Comparison of ENCODE assay signal across 26 mouse cellular contexts in genomic region chr10:44024705-44025104, GRCm38 (mm10).
A peak's percentile ranks its signal among the peaks of the same experiment; 100 is the strongest.
DNase-seq lines count a peak whose midpoint lies in the region; ATAC-seq and TF ChIP-seq lines count a peak whose summit lies in the region.
"Had no signal": no experiment of that assay in that cellular context is flagged by ENCODE, and none has a peak within 500 bp of the region (broad histone marks: within the 10 kb centered on the region; RNA-seq: fewer than 3 reads in every experiment).

No protein-coding gene starts in this region.

- no peak overlapping the region for H3K9ac ChIP-seq in liver, postnatal 0 days (replicated peaks)
- H3K9ac ChIP-seq: embryonic facial prominence, embryonic 12.5 days; hindbrain, embryonic 15.5 days; kidney, embryonic 15.5 days; limb, embryonic 13.5 days; liver, embryonic 13.5 days; lung, embryonic 15.5 days; neural tube, embryonic 12.5 days had no signal

- H3K4me1 ChIP-seq in liver, postnatal 0 days (ENCODE audit: insufficient read depth) = no peaks in the 10 kb centered on the region
- H3K4me1 ChIP-seq: embryonic facial prominence, embryonic 12.5 days; heart, embryonic 10.5 days; hindbrain, embryonic 15.5 days; limb, embryonic 13.5 days; lung, embryonic 15.5 days; neural tube, embryonic 12.5 days had no signal

- H3K4me3 ChIP-seq in liver, postnatal 0 days (ENCODE audit: low read depth, low read length) = no peak overlapping the region
- H3K4me3 ChIP-seq: embryonic facial prominence, embryonic 12.5 days; heart, embryonic 10.5 days; hindbrain, embryonic 15.5 days; kidney, embryonic 15.5 days; limb, embryonic 13.5 days; liver, embryonic 13.5 days; lung, embryonic 15.5 days; neural tube, embryonic 12.5 days had no signal

- ATAC-seq in liver, postnatal 0 days = no peak
- ATAC-seq in granulocyte monocyte progenitor cell, adult 5-6 weeks (replicated peaks; ENCODE audit: poor library complexity, severe bottlenecking) = peak; percentile 84

- no peak for DNase-seq in liver, postnatal 0 days
- no peak for DNase-seq in liver
- peak; percentile 24 for DNase-seq in ES-CJ7 (ENCODE audit: low read depth, low spot score)
- DNase-seq in naive thymus-derived CD4-positive, alpha-beta T cell, adult 2 months (ENCODE audit: low read depth) = peak; percentile 63
- no peak for DNase-seq in layer of hippocampus, postnatal 14 days (ENCODE audit: low spot score in 2 of 2)
- DNase-seq in right cerebral cortex, postnatal 14 days = no peak
- no peak for DNase-seq in kidney, postnatal 14 days
- DNase-seq: adrenal gland, postnatal 36 days; cerebellum, adult 9-11 months; gastrocnemius, postnatal 25 days; heart, postnatal 4 days; kidney, adult 11 months; kidney, postnatal 4 days; liver, embryonic 13.5 days; lung, postnatal 36 days; retina, postnatal 1 day; right cerebral cortex, postnatal 4 days; thymus, postnatal 4 days had no signal

- no peak overlapping the region for H3K27ac ChIP-seq in liver, postnatal 0 days (ENCODE audit: low read depth)
- H3K27ac ChIP-seq: embryonic facial prominence, embryonic 12.5 days; heart, embryonic 10.5 days; hindbrain, embryonic 15.5 days; kidney, embryonic 15.5 days; limb, embryonic 13.5 days; liver, embryonic 13.5 days; lung, embryonic 15.5 days; neural tube, embryonic 12.5 days had no signal

- no peak for TF ChIP-seq EP300 in liver, postnatal 0 days (IDR thresholded peaks at IDR 0.05; ENCODE audit: low read depth)

- no peaks in the 10 kb centered on the region for H3K27me3 ChIP-seq in liver, postnatal 0 days (ENCODE audit: insufficient read depth, low read length)
- H3K27me3 ChIP-seq: embryonic facial prominence, embryonic 12.5 days; hindbrain, embryonic 15.5 days; kidney, embryonic 15.5 days; limb, embryonic 13.5 days; liver, embryonic 13.5 days; lung, embryonic 15.5 days; neural tube, embryonic 12.5 days had no signal

- WGBS in liver, postnatal 0 days (ENCODE audit: insufficient replicate concordance) = 48% methylated on average over 10 of the region's 10 CpGs

- TF ChIP-seq CTCF in liver, postnatal 0 days (IDR thresholded peaks at IDR 0.05; ENCODE audit: low read depth) = peak; percentile 24; the same call in 1 of the 2 replicates

- H3K9me3 ChIP-seq in liver, postnatal 0 days (ENCODE audit: low read length) = no peaks in the 10 kb centered on the region
- H3K9me3 ChIP-seq: embryonic facial prominence, embryonic 12.5 days; heart, embryonic 10.5 days; hindbrain, embryonic 15.5 days; kidney, embryonic 15.5 days; limb, embryonic 13.5 days; liver, embryonic 13.5 days; lung, embryonic 15.5 days; neural tube, embryonic 12.5 days had no signal

- H3K36me3 ChIP-seq in liver, postnatal 0 days (replicated peaks; ENCODE audit: insufficient read depth, low read length) = no peaks in the 10 kb centered on the region
- H3K36me3 ChIP-seq: embryonic facial prominence, embryonic 12.5 days; heart, embryonic 10.5 days; hindbrain, embryonic 15.5 days; kidney, embryonic 15.5 days; limb, embryonic 13.5 days; liver, embryonic 13.5 days; lung, embryonic 15.5 days; neural tube, embryonic 12.5 days had no signal

- H3K4me2 ChIP-seq in liver, postnatal 0 days (ENCODE audit: low read depth, low read length) = no peak overlapping the region
- H3K4me2 ChIP-seq: embryonic facial prominence, embryonic 12.5 days; hindbrain, embryonic 15.5 days; kidney, embryonic 15.5 days; limb, embryonic 13.5 days; liver, embryonic 13.5 days; lung, embryonic 15.5 days; neural tube, embryonic 12.5 days had no signal

Comparison
In these comparisons a context has a peak if more than half of its experiments do, and no peak if none do; other contexts are left out.
1. DNase-seq: peak in ES-CJ7 (single experiment) and naive thymus-derived CD4-positive, alpha-beta T cell, adult 2 months (single experiment); none in liver, postnatal 0 days (single experiment), liver (single experiment), layer of hippocampus, postnatal 14 days (0 of 2), right cerebral cortex, postnatal 14 days (single experiment) and kidney, postnatal 14 days (single experiment).